Mouse (Mus musculus): Measurements from ENCODE around the gene Slc24a4. TPM values are rescaled to one million over a fixed set of nuclear protein-coding genes. Genes with fewer than 3 reads are reported as not detected.

Slc24a4 gene
- total RNA-seq, 2 experiments from 2014 or later = not detected

GRCm38 (mm10) chr12:102303867-102304266, 175.3 kb downstream of the Slc24a4 start:
- no peak for ATAC-seq (replicated peaks; ENCODE audit: poor library complexity)

DNA sequence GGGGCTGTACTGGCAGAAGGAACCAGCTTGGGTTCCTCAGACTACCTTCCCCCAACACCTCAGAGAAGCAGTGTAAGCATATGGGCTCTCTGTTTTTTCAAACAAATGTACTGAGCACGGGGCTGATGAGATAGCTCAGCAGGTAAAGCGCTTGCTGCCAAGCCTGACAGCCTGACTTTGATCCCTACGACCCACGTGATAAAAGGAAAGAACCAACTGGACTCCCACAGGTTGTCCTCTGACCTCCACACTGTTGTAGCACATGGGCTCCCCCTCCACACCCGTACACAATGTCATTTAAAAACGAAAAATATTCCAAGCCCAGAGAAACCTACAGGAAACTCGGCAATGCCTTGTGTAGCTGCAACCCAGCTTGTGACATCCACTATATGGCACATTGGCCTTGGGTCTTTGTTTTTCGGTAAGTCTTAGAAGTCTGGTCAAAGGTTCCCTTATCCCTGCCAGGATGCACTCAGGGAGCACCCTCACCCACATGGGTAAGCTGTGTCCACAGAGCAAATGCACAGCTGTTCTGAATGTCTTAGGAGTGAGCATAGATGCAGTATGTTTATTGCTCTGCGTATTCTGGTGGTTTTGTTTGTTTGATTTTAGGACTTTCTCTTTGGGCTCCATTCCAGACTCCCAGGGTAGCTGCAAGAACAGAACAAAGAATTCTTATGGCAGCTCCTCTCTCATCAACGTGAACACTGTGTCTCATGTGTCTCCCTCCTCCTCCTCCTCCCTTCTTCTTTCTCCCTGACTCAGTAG, 176.7 kb downstream of the Slc24a4 start:
- ATAC-seq (replicated peaks; ENCODE audit: poor library complexity) = no peak

DNA sequence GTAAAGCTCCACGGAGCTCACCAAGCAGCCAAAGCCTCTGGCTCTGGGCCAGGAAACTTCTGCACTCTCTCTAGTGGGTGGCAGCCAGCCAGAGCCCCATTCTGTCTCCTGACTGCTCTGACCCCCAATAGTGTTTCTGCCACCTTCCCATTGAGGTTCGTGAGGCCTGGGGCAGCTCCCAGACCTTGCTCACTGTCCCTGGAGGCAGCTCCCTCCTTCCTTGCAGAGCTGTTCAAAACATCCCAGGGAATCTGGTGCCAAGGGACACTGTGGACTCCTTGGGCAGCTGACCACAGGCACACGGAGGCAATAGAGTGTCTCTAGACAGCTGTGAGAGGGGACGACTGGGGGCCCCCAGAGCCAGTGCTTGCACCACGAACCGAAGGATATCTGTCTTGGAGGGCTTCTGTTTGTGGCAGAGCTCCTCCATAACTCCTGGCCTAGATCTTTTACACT, 179.5 kb downstream of the Slc24a4 start:
- no peak for ATAC-seq (replicated peaks; ENCODE audit: poor library complexity)

DNA sequence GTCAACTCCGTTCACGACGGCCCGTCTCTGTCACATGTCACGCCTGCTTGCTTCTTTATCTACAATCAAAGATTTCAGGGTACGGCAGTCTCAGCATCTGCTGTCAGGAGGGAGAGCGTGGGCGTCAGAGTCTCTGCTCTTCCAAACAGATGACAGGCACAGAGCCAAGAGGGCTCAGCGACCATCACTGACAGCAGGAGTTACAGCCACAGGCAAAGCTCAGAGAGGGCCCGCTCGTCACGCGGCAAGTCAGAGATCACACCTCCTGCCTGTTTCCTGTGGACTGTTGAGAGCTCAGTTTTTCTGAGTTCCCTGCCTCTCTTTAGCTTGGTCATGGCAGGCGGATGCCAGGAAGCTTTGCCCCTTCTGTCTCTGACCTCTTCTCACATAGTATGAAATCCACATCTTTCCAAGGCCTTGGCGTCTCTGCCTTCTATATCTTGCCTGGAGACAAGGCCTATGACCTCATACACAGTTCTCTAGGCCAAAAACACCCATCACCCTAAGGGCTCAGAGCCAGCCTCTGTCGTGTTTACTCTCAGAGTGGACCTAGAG, 180.0 kb downstream of the Slc24a4 start:
- ATAC-seq (replicated peaks; ENCODE audit: poor library complexity) = peak; percentile 29

- ATAC-seq (replicated peaks; ENCODE audit: poor library complexity) = no peak
These were observed 180.7 kb downstream of the Slc24a4 start for GRCm38 (mm10) chr12:102309099-102309799.

- ATAC-seq (replicated peaks; ENCODE audit: poor library complexity) = no peak
These were observed 181.3 kb downstream of the Slc24a4 start for GRCm38 (mm10) chr12:102309800-102310195.

GRCm38 (mm10) chr12:102310261-102310660, 181.7 kb downstream of the Slc24a4 start:
- no peak for ATAC-seq (replicated peaks; ENCODE audit: poor library complexity)

- no peak for ATAC-seq (replicated peaks; ENCODE audit: poor library complexity)
These were observed 182.9 kb downstream of the Slc24a4 start for GRCm38 (mm10) chr12:102311454-102311853.

Other genes with a start within 250 kb of the Slc24a4 start
- gene Trip11, start 215.5 kb upstream of the Slc24a4 start, total RNA-seq (2015) = 25.7 and 29.4 TPM in 2 replicates
- gene Trip11, start 215.5 kb upstream of the Slc24a4 start, total RNA-seq (2017) = 34.6 and 43.2 TPM in 2 replicates
- 22.0 and 22.5 TPM in 2 replicates for gene Atxn3, start 170.5 kb upstream of the Slc24a4 start, total RNA-seq (2015)
- 49.8 and 56.1 TPM in 2 replicates for gene Atxn3, start 170.5 kb upstream of the Slc24a4 start, total RNA-seq (2017)
- gene Cpsf2, start 152.7 kb upstream of the Slc24a4 start, total RNA-seq (2015) = 35.5 and 37.5 TPM in 2 replicates
- 46.5 and 61.3 TPM in 2 replicates for gene Cpsf2, start 152.7 kb upstream of the Slc24a4 start, total RNA-seq (2017)
- gene Rin3, start 154.3 kb downstream of the Slc24a4 start, total RNA-seq (2015) = 119 and 135 TPM in 2 replicates
- 68.0 and 70.5 TPM in 2 replicates for gene Rin3, start 154.3 kb downstream of the Slc24a4 start, total RNA-seq (2017)

Data from megakaryocyte progenitor cell, adult 5-6 weeks (primary cell).